Mouse (Mus musculus) c-Kit-negative CD71-positive TER-119-positive erythroid progenitor cells, embryonic 14.5 days (primary cell): ENCODE results near the gene Tlk1.
A peak's percentile ranks its signal among the peaks of the same experiment; 100 is the strongest.

Source experiments
- DNase-seq: peaks from one replicate; pipeline ENCODE4 v3.0.0-alpha.2; 2013; ENCODE audit warnings: low read depth, low spot score

Gene Tlk1

GRCm38 (mm10) chr2:70825371-70826051, at the start of gene Tlk1:
TSS of gene Tlk1 (minus strand) at chr2:70825728.
- peak; percentile 73 for DNase-seq

- no peak for DNase-seq
These were observed 49.6 kb upstream of the Tlk1 start for GRCm38 (mm10) chr2:70875129-70875528.

- DNase-seq = no peak
These were observed 47.6 kb upstream of the Tlk1 start for GRCm38 (mm10) chr2:70873168-70873567.

DNA sequence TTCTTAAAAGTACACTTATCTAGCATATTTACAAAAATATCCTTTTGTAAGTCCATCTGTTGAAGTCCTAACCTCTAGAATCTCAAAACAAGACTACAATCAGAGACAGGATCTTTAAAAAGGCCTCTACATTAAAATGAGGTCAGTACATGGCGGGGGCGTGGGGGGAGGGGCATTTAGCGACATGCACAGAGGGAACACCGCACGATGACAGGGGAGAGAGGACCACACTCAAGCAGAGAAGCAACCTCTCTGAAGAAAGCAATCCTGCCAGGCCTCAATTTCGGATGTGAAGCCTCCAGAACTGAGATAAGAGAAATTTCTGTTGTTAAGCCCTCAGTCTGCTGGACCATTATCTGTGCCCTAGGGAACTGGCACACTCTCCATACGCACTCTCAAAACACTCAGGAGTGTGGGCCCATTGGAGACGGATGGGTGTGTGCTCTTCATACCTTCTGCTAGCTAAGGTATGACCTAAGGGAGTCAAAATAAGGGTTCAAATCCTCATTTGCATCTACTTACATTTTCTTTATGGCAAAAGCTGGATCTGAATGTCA, 46.0 kb upstream of the Tlk1 start:
- DNase-seq = no peak

DNA sequence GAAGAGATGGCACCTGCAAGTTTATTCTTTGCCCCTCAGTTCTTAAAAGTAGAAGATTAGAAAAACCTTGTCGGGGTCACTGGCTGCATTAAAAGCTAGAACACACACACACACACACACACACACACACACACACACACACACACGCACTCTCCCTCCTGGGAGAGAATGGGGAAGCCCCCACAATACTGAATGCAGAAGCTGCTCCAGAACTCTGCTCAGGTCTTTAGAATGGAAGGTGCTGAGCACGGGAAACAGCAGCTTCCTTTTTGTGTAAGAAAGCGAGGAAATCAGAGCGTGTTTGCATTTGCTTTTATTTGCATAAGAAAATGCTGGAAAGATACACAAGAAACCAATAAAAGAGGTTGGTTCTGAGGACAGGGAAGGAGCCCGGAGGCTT, 45.3 kb upstream of the Tlk1 start:
- DNase-seq = no peak

- DNase-seq = no peak
These were observed 43.6 kb upstream of the Tlk1 start for GRCm38 (mm10) chr2:70869116-70869515.

- no peak for DNase-seq
These were observed 41.7 kb upstream of the Tlk1 start for GRCm38 (mm10) chr2:70867231-70867630.

GRCm38 (mm10) chr2:70862881-70863280, 37.4 kb upstream of the Tlk1 start:
- DNase-seq = no peak

GRCm38 (mm10) chr2:70859740-70860139, 34.2 kb upstream of the Tlk1 start:
- DNase-seq = no peak

GRCm38 (mm10) chr2:70856971-70857370, 31.4 kb upstream of the Tlk1 start:
- no peak for DNase-seq

GRCm38 (mm10) chr2:70854231-70854888, 28.8 kb upstream of the Tlk1 start:
- no peak for DNase-seq

DNA sequence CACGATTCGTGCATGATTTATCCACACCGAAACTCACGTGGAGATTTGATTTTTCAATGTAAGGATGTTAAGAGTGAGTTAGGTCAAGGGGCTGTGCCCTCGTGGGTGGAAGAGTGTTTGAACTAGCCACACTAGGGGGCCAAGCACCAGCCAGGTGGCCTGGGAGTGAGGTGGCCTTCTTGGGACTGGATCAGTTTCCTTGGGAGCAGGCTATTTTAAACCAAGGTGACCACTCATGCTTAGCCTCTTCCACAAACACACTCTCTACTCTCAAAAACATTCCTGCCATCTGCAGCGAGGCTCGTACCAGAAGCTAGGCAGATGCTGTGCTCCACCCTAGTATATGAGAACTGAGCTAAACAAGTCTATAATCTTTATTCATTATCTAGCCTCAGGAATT, 27.8 kb upstream of the Tlk1 start:
- no peak for DNase-seq

DNA sequence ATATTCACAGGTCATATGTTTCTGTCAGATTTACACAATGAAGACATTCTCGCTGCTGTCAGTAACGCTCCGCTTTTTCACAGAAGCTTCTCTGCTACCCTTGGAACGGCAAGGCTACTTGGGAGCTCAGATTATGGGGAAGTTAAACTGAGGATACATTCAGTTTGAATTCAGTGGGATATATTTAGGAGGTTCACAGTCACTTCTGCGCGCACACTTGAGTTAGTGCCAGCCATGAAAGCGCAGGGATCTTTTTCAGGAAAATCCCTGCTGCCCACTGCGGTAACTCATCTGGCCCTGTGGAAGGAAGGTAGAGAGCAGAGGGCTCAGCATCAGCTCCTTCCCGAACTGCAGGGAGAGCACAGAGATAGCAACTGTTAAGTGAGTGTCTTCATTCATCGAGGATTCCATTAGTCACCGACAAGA, 27.3 kb upstream of the Tlk1 start:
- no peak for DNase-seq

DNA sequence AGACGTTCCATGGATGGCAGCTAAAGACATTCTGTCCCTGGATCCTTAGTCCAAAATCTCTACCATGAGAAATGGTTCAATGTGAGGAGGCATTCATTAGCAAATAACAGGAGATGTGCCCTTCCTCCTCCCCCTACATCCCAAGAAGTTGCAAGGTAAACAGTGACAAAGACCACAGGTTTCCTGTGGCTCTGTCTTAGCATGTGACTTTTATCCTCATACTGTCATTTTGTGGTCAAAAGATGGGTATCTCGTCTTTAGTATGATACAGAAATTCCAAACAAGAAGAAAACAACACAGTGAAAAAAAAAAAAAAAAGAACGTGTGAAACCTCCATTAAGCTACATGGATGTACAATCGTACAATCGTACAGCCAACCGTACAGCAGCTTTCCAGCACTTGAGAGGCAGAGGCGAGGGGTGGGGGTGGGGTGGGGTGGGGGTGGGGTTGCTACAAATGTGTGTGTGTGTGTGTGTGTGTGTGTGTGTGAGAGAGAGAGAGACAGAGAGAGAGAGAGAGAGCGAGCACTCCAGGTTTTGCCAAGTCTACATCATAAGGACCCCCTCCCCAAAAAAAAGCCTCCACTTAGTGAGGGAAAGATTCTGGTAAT, 26.8 kb upstream of the Tlk1 start:
- no peak for DNase-seq

DNA sequence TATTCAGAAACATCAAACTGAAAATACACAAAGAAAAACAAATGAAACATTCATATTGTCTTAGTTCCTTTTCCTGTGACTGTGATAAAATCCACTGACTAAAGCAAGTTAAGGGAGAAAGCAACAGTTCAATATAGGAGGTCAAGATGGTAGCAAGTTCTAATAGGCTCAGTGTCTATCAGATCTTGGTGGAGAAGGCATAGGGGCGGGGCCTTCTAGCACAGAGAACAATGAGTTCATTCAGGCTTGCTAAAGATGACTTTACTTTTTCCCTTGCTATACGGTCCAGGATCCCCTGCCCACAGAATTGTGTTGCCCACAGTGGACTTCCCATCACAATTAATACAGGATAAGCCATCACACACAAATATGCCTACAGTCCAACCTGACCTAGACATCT, 20.3 kb upstream of the Tlk1 start:
- DNase-seq = no peak

DNA sequence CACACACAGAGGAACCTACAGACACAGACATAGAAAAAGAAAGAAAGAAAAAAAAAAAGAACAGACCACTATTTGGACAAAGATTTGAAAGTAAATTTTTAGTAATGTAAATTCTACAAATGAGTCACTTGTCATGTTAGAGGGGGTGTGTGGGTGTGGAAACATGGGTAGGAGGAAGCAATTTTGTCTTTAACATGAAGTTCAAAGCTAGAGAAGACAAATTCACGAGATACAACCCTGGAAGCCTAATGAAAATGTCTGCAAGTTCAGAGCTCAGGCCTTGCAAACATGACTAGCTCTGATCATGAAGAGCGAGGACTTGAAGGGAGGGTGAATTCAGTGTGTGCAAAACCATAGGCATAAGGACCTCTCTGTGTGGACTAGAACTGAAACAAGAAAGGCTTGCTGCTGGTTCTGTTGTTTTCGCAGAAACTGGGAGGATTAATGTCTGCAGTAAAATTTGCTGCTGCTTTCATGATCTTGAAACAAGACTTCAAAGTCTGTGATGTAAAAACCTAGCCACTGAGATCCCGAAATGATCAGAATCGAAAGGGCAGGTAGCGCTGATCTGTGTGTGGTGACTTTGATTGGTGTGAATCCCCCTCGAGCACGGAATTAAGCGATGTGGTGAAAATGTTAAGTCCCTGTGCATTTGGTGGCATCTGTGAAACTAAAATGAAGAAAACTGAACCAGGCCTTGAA, 19.3 kb upstream of the Tlk1 start:
- DNase-seq = no peak

- no peak for DNase-seq
These were observed 16.6 kb upstream of the Tlk1 start for GRCm38 (mm10) chr2:70842049-70842618.

GRCm38 (mm10) chr2:70838536-70839216, 13.1 kb upstream of the Tlk1 start:
- DNase-seq = no peak

GRCm38 (mm10) chr2:70836306-70836651, 10.8 kb upstream of the Tlk1 start:
- DNase-seq = no peak

- no peak for DNase-seq
These were observed 10.2 kb upstream of the Tlk1 start for GRCm38 (mm10) chr2:70835641-70836305.

DNA sequence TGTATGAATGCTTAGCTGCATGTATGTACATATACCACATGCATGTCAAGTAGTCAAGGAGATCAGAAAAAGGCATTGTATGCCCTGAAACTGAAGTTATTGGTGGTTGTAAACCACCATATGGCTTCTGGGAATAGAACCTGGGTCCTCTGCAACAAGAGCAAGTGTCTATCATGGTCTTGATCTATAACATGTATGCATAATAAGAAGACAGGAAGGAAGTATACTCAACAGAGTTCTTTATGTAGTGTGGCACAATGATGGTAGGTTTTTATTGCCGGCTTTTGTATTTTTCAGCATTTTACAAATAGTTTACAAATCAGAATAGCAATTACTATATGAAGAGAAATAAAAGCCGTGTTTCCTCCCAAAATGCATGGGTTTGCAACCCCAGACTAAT, 9.7 kb upstream of the Tlk1 start:
- no peak for DNase-seq
